Mouse (Mus musculus): ENCODE data around the gene Fam161a.
A peak's percentile ranks its signal among the peaks of the same experiment; 100 is the strongest.

The Fam161a gene

DNA sequence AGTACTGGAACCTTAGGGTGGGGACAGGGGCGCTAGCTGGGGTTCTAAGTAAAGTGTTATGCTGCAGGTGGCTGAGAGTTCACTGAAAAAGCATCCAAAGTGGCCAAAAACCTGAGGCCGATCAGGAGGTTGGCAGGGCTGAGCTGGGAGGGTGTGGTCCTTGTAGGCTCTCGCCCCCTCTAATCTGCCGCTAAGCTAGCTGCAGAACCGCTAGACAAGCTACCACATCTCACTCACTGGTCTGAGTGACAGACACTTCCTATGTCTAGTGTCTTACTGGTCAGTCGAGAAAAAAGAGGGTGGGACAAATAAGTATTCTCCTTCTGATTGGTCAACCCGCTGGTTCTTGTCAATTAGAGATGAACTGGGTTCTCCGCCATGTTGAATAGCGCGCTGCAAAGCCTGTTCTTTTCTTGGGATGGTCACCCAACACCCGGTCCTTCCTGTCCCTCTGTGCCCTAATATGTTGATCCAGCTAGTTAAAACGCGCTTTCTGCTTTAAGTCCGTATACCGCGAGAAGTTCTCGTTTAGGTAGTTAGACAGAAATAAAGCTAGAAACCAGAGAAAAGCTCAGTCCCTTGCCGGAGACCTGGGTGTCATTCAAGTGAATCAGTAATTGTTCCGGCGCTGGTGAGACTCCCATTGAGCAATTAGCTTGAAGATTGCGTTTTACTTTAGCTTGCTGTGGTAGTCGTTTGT is at the start of gene Fam161a:
Gene Fam161a, plus strand, starts transcription at position 51 of the 700 bp plus-strand sequence.
- peak; percentile 89 for DNase-seq (ENCODE audit: low read depth)

DNA sequence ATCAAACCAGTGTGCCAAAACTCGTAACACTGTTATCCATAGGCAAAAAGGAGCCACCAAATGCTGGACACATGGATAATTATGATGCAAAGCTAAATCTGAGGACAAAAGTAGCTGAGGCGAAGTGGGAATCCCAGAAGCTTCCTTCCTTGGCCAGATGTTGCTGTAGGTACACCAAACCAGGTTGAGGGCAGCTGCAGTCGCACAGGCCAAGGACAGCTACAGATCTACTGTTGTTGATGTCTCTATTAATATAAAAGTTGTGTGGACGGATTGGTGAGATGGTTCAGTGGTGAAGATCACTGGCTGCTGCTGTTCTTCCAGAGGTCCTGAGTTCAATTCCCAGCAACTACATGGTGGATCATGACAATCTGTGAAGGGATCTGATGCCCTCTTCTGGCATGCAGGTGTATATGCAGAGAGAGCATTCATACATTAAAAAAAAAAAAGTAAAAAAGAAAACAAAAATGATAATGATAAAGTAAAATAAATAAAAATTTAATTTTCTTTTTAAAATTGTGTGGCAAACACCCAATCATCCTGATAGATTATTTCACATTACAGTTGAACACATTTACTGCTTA is 49.4 kb upstream of the Fam161a start:
- no peak for DNase-seq (ENCODE audit: low read depth)

DNA sequence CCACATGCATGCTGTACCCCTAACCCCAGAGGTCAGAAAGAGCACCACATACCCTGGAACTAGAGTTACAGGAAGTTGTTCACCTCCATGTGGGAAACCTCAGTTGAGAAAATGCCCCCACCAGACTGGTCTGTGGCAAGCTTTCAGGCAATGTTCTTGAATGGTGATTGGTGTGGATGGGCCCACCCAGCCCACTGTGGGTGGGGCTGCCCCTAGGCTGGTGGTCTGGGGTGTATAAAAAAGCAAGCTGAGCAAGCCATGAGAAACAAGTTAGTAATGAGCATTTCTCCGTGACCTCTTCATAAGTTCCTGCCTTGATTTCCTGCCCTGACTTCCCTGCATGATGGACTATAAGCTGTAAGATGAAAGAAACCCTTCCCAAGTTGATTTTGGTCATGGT is 45.2 kb upstream of the Fam161a start:
- no peak for DNase-seq (ENCODE audit: low read depth)

DNA sequence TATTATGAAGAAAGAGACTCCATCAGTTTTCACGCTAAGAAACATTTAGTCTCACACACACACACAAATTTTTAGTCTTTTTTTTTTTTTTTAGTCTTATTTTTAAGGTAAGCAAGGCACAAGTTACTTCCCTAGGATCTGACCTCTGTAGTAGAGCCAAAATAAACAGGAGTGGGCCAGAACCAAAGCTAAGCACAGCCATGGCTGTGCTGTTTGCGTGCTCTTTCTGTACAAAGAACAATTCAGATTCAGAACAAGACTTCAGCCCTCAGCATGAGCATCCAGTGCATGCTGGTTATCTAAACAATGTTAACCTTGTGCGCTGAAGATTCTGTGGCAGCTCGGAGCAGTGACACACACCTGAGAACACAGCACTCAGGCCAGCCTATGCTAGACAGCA is 42.9 kb upstream of the Fam161a start:
- no peak for DNase-seq (ENCODE audit: low read depth)

DNA sequence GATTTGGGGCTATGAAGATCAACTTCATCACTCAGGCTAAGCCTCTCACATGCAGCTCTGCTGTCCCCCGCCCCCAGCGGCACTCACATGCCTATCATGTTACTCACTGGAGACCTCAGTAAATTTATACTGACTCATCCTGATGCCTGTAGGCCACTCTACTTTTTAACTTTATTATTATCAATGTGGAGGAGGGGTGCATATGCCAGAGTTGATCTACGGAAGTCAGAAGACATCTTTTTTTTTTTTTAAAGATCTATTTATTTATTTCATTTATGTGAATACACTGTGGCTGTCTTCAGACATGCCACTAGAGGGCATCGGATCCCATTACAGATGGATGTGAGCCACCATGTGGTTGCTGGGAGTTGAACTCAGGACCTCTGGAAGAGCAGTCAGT is 41.8 kb upstream of the Fam161a start:
- DNase-seq (ENCODE audit: low read depth) = no peak

DNA sequence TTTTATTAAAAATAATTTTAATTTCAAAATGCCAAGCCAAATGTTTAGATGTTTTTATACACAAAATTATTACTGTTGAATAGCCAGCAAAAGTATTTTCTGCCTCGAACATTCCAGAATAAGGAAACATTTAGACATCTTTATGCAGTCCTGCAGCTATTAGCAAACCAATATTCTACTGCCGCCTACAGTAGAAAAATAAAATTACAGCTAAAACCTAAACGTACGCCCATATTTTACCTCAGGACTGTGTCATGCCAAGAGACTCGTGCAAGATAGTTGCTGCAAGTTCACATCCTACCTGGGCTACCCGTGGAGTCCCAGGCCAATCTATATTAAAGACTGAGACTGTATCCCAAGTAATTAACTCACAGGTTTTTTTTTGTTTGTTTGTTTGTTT is 37.8 kb upstream of the Fam161a start:
- DNase-seq (ENCODE audit: low read depth) = no peak

DNA sequence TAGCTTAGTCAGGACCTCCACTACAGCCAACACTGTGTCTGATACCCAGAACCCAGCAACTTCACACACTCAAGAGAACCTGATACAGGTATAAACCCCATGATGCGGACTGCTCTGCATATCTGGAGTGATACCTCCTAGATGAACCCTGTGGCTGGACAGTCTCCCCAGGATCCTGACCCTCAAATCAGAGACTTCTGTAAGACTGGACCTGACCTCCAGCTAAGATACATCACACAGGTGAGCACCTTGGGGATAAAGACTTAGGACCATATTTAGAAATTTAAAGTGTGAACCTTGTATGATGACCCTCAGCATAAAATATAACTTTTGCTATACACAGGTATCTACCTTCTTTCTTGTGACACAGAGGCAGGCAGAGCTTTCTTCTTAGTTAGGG is 36.8 kb upstream of the Fam161a start:
- DNase-seq (ENCODE audit: low read depth) = no peak

DNA sequence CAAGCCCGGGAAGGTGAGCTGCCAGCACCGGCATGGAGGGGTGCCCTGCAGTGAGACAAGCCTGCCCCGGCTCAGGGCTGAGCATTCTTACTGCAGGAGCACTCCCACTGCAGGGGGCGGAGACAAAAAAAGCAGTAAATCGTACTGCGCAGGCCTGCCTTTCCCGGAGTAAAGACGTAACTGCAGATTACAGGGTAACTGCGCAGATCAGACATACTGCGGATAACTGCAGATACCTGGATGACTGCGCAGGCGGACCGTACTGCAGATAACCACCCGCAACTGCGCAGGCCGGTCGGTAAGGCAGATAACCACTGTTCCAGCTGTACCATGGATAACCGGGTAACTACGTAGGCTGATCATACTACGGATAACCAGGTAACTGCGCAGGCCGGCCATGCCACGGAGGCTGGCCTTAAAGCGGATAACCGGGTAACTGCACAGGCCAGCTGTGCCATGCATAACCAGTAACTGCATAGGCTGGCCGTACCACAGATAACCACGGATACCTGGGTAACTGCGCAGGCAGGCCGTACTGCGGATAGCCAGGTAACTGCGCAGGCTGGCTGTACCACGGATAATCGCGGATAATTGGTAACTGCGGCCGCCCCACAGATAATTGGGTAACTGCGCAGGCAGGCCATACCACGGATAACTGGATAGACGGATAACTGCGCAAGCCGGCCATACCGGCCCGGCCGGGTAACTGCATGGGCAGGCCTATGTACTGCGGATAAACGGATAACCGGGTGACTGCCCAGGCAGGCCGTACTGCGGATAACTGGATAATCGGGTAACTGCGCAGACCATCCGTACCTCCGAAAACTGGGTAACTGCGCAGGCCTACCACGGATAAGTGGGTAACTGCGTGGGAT is 35.3 kb upstream of the Fam161a start, which contains the start of gene Zrsr1:
Gene Zrsr1, plus strand, starts transcription at position 171 of the 875 bp plus-strand sequence.
- peak; percentile 70 for DNase-seq (ENCODE audit: low read depth)

DNA sequence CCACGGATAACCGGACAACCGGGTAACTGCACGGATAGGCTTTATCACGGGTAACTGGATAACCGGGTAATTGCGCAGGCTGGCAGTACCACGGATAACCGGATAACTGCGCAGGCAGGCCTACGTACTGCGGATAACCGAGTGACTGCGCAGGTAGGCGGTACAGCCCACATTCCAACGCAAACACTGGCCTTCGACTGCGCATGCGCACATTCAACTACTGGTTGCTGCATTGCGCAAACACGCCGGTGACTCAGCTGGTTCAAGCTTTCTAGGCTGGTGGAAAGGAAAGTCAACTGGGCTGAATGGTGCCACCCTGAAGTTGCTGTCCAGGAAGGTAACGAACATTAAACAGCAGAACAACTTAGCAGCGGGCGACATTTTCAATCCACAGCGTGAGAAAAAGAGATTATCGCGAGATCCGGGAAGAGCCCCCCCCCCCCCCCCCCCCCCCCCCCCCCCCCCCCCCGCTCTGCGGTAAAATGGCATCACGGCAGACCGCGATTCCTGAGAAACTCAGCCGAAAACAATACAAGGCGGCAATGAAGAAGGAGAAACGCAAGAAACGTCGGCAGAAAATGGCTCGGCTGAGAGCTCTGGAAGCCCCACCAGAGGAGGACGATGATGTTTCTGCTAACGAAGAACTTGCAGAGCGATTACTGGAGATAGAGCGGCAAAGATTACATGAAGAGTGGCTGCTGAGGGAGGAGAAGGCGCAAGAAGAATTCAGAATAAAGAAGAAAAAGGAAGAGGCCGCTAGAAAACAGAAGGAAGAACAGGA is 34.4 kb upstream of the Fam161a start:
- DNase-seq (ENCODE audit: low read depth) = peak; percentile 62

DNA sequence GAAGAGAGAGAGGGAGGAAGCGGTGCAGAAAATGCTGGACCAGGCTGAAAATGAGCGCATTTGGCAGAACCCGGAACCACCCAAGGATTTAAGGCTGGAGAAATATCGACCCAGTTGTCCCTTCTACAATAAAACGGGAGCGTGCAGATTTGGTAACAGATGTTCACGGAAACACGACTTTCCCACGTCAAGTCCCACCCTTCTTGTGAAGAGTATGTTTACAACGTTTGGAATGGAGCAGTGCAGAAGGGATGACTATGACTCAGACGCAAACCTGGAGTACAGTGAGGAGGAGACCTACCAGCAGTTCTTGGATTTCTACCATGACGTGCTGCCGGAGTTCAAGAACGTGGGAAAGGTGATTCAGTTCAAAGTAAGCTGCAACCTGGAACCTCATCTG is 33.7 kb upstream of the Fam161a start:
- no peak for DNase-seq (ENCODE audit: low read depth)

DNA sequence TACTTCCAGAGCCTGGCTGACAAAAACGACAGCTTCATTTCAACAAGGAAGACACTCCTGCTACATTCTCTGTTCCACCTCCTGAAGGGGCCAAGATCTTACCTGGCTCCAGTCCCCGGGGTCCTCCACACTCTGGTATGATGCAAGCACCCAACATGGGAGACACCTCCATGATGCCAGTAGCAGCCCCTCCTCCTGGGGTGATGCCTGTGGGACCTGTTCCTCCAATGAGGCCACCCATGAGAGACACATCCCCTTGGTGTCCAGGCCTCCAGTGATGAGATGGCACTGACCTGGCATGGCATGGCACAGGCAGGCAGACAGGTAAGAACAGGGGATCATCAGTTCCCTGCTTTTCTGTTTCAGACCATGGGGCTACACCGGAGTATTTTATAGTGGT is 29.1 kb upstream of the Fam161a start:
- DNase-seq (ENCODE audit: low read depth) = no peak

DNA sequence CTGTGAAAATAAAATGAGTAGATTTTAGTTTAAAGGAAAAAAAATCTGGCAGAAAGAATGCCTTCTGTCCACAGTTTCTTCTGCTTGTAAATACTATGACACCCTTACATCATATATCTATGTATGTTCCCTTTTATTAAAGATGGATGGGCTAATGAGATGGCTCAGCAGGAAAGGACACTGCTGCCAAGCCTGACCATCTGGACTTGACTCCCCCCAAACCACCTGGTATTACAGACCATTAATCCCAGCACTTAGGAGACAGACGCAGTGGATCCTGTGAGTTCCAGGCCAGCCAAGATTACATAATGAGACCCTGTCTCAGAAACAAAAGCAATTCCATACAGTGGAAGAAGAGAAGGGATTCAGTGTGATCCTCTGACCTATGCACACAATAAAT is 28.6 kb upstream of the Fam161a start:
- no peak for DNase-seq (ENCODE audit: low read depth)

DNA sequence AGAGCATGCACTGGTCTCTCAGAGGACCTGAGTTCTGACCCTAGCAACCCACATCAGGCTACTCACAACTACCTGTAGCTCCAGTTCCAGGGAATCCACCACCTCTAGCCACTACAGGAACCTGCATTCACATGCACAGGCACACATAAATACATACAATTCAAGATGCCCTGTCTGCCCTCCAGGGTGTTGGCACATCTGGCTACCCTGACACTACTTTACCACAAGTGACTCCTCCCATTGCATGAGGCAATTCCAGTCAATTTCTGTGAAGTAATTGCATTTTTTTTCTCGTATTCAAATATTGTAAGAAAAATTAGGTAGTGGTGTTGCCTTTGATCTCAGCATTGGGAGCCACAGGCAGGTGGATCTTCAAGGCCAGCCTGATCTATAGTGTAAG is 28.1 kb upstream of the Fam161a start:
- no peak for DNase-seq (ENCODE audit: low read depth)

DNA sequence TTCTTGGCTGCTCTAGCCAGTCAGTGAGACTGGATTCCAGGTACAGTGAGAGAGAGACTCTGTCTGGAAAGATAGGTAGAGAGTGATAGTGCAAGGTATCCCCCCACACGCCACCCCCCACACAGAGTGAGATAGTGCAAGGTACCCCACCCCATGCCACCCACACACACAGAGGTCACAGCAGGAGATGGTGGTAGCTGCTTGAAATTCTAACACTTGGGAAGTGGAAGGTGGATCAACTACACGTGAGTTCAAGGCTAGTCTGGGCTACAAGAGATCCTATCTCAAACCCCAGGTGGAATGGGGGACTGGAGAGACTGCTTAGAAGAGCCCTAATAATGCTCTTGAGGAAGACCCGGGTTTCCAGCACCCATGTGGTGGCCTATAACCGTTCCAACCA is 26.3 kb upstream of the Fam161a start:
- no peak for DNase-seq (ENCODE audit: low read depth)

DNA sequence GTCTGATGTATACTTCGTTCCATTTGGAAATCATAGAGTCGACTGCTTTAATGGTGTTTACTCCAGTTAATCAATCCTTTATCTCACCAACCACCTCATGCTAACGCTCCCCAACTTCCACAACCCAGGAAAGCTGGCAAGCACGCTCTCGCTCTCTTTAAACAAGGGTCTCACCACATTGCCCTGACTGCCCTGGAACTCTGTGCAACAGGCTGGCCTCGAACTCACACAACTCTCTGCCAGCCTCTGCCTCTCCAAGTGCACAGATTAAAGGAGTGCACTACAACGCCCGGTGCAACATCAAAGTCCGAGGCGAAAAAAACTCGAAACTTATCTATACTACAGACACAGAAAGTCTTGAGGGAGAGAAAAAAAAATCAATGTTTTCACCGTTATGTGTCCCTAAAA is 25.8 kb upstream of the Fam161a start:
- no peak for DNase-seq (ENCODE audit: low read depth)

DNA sequence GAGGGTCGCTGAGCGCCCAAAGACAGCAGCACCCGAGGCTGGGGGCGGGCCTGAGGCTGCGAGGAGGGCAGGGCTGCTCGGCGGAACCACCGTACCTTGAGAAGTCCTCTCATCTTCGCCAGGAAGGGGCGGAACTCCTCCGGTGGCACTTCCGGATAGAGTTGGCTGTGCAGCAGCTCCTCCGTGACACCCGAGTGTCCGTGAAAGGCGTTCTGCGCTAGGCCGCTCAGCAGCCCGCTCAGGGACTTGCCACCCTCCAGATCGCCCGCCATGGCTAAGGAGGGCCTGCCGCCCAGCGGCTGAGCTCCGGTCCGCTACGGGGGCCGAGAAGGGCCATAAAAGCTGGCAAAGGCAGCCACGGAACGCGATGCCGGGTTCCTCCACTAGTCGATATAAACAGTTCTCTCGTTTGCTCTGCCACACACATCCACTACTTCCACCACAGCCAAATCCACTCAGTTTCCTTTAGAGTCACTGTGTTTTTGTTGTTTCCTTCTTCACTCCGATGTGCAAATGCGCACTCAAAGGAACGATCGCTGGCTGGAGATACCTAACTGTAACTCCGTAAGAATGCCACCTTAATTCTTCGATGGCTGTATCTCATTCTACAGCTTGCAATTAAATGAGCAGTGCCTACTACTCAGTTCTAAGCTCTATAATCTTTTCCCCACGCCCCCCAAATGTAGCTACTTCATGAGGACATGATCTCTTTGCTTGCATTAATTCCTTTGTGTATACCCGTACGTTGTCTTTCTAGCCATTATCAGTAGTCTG is 25.2 kb upstream of the Fam161a start, which contains the start of the genes Gm28048 and Commd1:
Gene Gm28048, minus strand, starts transcription at position 107 of the 774 bp plus-strand sequence.
Gene Commd1, minus strand, starts transcription at position 399 of the 774 bp plus-strand sequence.
- peak; percentile 85 for DNase-seq (ENCODE audit: low read depth)

DNA sequence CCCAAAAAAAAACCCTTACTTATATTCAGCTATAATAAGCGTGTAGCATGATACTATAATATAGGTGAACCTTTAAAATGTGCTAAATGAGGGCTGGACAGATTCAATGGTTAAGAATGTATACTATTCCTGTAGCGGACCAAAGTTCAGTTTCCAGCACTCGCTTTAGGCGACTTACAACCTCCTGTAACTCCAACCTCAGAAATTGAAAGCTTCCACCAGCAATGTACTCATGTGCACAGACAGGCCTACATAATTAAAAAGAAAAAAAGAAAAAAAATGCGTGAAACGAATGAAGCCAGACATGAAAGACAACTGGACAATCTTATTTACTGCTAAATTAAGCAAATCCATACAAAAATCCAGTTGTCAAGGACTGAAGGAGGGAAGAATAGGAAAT is 24.5 kb upstream of the Fam161a start:
- DNase-seq (ENCODE audit: low read depth) = no peak

DNA sequence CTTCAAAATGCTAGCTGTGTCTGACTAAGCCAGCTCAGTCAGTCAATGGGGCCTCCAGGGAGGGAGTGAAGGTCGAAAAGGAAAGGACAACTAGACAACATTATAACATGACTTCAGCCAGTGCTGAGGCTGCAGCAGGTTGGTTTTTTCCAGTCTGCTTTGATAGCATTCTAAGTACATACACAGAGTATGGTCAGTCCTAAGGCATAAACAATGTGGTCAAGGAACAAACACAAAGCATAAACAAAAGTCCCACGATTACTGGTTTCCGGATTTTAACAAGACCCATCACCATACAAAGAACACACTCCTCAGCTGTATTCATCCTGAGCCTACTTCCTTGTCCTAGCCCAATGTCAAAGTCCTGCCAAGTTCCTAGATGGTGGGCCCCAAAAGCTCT is 21.8 kb upstream of the Fam161a start:
- DNase-seq (ENCODE audit: low read depth) = no peak

DNA sequence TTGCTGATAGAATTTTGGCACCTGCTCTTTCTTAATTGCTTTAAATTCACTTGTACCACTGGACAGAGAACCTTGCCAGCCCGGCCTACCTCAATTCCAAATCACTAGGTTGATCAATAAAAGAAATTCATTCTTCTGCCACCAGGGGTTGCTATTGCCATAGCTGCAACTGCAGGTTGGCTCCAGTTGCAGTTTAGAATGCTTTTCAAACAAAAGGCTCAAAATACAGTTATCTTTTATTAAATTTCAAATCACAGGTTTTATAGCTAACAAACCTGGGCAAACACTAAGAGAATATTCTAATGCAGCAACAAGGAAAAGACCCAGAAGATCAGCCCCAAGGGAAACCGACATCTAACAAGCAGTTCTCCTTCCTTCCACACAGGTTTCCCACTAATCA is 20.0 kb upstream of the Fam161a start:
- DNase-seq (ENCODE audit: low read depth) = peak; percentile 69

DNA sequence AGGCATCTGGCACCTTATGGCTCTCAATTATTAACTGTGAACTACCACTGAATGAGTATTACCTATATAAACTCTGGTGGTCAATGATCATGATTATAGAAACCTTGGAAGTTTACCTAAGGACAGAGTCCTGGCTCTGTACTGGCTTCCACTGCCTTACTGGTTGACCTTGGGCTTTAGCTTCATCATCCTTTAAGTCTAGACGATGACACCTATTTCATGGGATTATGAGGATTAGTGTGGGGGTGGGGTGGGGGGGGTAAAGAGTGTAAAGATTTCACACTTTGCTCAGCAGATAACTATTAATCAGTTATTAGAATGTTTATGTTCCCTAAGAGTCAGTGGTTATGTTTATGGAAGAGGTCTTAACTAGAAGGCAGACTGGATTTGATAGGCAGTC is 17.5 kb upstream of the Fam161a start:
- no peak for DNase-seq (ENCODE audit: low read depth)

All from c-Kit-positive CD71-positive TER-119-negative erythroid progenitor cells, embryonic 14.5 days (primary cell).